Mouse (Mus musculus): ENCODE data around the gene Spock1. TPM values are rescaled to one million over a fixed set of nuclear protein-coding genes. Genes with fewer than 3 reads are reported as not detected.
"Not testable (repeated sequence)": the region's sequence is repeated elsewhere in the genome, so short reads cannot be mapped to it uniquely, and the experiment has no call there.

Spock1 gene
- polyA plus RNA-seq, 1 experiment from 2014 or later, result 42.9 TPM

DNA sequence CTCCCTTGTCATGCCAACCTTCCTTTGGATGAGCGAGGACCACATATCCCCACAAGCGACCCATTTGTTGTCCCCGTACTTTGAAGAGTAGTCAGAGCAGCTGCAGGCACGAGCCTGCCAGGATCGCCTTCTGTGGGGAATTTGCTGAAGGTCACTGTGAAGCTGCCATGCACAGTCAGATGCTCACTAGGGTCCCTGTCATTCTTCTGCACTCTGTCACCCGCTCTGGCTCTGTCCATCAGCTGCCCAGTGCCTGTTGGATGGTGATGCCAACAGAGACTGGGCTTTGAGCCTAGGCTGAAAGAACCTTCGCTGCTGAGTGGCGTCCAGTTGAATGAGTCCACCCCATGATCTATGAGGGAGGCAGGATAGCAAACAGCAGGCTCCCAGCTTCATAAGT, 419.2 kb downstream of the Spock1 start:
- Histone ChIP-seq H3K36me3 (no peaks in the 10 kb centered on the region), H3K4me3 (no peak overlapping the region), H3K4me1 (no peaks in the 10 kb centered on the region), H3K4me2 (replicated peaks) (no peak overlapping the region), H3K9ac (no peak overlapping the region), H3K9me3 (no peaks in the 10 kb centered on the region), H3K27ac (no peak overlapping the region), H3K27me3 (replicated peaks) (no peaks in the 10 kb centered on the region)
- ATAC-seq (ENCODE audit: low FRiP score, low read depth), result no peak
- WGBS, result 86% methylated on average over 8 of the region's 8 CpGs

DNA sequence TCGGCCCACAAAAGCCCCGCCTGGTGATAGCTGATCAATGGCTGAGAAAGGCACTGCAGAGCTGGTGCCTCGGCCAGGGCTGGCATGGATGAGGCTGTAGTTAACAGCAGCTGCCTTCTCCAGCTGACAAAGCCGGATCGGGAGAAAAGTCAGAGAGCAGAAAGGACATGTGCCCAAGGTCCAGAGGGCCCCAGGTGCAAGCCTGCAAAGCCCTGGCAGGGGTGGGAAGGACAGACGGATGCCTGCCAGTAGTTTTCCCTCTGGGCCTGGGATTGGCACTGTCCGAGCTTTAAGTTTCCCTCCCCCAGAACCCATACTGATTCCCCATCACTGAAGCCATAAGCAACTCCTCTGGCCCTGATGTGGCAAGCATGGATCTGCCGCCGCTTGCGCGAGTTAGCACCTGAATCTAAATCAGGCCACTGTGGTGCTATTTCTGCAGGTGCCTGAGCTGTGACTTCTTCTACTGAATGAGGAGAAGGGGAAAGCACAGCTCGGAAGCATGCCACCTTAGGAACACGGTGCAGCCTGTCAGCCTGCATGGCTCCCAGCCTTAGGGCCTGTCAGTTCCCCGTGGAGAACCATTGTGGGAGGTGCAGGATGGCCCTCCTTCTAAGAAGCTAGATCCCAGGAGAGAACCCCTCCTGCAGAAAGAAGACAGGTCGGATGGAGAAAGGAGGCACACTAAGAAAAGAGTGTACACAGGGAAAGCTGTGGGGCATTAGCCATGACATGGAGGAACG, 423.5 kb downstream of the Spock1 start:
- WGBS, result 86% methylated on average over 16 of the region's 16 CpGs
- Histone ChIP-seq H3K36me3 (no peaks in the 10 kb centered on the region), H3K27ac (no peak overlapping the region), H3K27me3 (replicated peaks) (no peaks in the 10 kb centered on the region), H3K4me1 (no peaks in the 10 kb centered on the region), H3K9me3 (no peaks in the 10 kb centered on the region), H3K4me3 (no peak overlapping the region), H3K9ac (no peak overlapping the region), H3K4me2 (replicated peaks) (no peak overlapping the region)
- ATAC-seq (ENCODE audit: low FRiP score, low read depth), result no peak

- 31% methylated on average over 6 of the region's 6 CpGs for WGBS
- Histone ChIP-seq H3K4me3 (no peak overlapping the region), H3K36me3 (no peaks in the 10 kb centered on the region), H3K27me3 (replicated peaks) (no peaks in the 10 kb centered on the region), H3K9me3 (no peaks in the 10 kb centered on the region), H3K4me2 (replicated peaks) (no peak overlapping the region), H3K4me1 (0 out of 2 replicates have a peak, but pooled peaks cover 3% of the 10 kb centered on the region), H3K27ac (no peak overlapping the region), H3K9ac (no peak overlapping the region)
- ATAC-seq (ENCODE audit: low FRiP score, low read depth), result no peak
Measured at GRCm38 (mm10) chr13:57476700-57477099, 431.4 kb downstream of the Spock1 start.

- Histone ChIP-seq H3K9me3 (no peaks in the 10 kb centered on the region), H3K4me3 (no peak overlapping the region), H3K36me3 (no peaks in the 10 kb centered on the region), H3K4me2 (replicated peaks) (no peak overlapping the region), H3K9ac (no peak overlapping the region), H3K27me3 (replicated peaks) (no peaks in the 10 kb centered on the region), H3K4me1 (0 out of 2 replicates have a peak, but pooled peaks cover 3% of the 10 kb centered on the region), H3K27ac (no peak overlapping the region)
- no peak for ATAC-seq (ENCODE audit: low FRiP score, low read depth)
- 52% methylated on average over 2 of the region's 2 CpGs for WGBS
Measured at GRCm38 (mm10) chr13:57474068-57474467, 434.1 kb downstream of the Spock1 start.

DNA sequence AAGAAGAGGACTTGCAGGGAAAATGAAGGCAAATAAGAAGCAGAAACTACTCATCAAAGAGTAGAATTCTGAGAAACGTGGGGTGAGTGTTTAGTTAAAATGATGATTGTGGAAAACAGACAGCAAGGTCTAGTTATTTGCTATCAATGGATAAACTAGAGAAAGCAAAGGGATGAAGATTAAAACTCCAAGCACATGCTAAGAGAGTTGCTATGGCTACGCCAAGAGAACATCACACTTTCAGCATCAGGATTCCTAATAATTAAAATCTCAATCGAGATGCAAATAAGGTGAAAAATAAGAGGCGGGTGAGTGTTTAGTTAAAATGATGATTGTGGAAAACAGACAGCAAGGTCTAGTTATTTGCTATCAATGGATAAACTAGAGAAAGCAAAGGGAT, 437.2 kb downstream of the Spock1 start:
- not testable (repeated sequence) for H3K4me1 ChIP-seq; H3K4me3 ChIP-seq; ATAC-seq (ENCODE audit: low FRiP score, low read depth); H3K27me3 ChIP-seq (replicated peaks); H3K9me3 ChIP-seq; H3K27ac ChIP-seq; H3K4me2 ChIP-seq (replicated peaks); H3K36me3 ChIP-seq; H3K9ac ChIP-seq
- 85% methylated on average over 4 of the region's 4 CpGs for WGBS

DNA sequence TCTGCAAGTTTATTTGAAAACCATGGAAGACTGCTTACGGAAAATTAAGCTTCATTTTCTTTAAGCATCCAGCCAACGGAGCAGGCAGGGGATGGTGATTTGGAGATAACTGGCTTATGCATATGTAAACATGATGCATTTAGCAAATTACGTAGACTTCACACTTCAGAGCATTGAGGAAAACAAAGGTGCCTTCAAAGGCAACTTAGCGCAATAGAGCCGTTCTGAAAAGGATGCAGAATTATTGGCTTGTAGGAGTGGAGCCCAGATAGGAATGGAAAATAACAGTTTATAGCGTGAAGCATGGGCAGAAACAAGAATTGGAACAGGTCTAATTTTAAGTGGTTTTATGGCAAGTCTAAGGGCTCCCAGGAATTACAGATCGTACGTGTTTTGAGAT, 448.2 kb downstream of the Spock1 start:
- H3K27ac ChIP-seq, result no peak overlapping the region
- H3K4me3 ChIP-seq, result no peak overlapping the region
- no peaks in the 10 kb centered on the region for H3K9me3 ChIP-seq
- WGBS, result 77% methylated on average over 8 of the region's 8 CpGs
- no peaks in the 10 kb centered on the region for H3K4me1 ChIP-seq
- no peak overlapping the region for H3K9ac ChIP-seq
- H3K36me3 ChIP-seq, result no peaks in the 10 kb centered on the region
- no peak for ATAC-seq (ENCODE audit: low FRiP score, low read depth)
- no peaks in the 10 kb centered on the region for H3K27me3 ChIP-seq (replicated peaks)
- no peak overlapping the region for H3K4me2 ChIP-seq (replicated peaks)

- Histone ChIP-seq H3K27ac (no peak overlapping the region), H3K27me3 (replicated peaks) (no peaks in the 10 kb centered on the region), H3K4me3 (no peak overlapping the region), H3K4me1 (peaks cover 18% of the 10 kb centered on the region), H3K9me3 (no peaks in the 10 kb centered on the region), H3K36me3 (no peaks in the 10 kb centered on the region), H3K4me2 (replicated peaks) (no peak overlapping the region), H3K9ac (no peak overlapping the region)
- WGBS, result 41% methylated on average over 11 of the region's 11 CpGs
- no peak for ATAC-seq (ENCODE audit: low FRiP score, low read depth)
Measured at GRCm38 (mm10) chr13:57450189-57450821, 457.8 kb downstream of the Spock1 start.

GRCm38 (mm10) chr13:57448906-57449305, 459.2 kb downstream of the Spock1 start:
- Histone ChIP-seq H3K9me3 (no peaks in the 10 kb centered on the region), H3K4me1 (peaks cover 18% of the 10 kb centered on the region), H3K9ac (no peak overlapping the region), H3K27me3 (replicated peaks) (no peaks in the 10 kb centered on the region), H3K27ac (no peak overlapping the region), H3K36me3 (no peaks in the 10 kb centered on the region), H3K4me2 (replicated peaks) (no peak overlapping the region), H3K4me3 (no peak overlapping the region)
- ATAC-seq (ENCODE audit: low FRiP score, low read depth), result no peak
- 80% methylated on average over 7 of the region's 7 CpGs for WGBS

GRCm38 (mm10) chr13:57444977-57445376, 463.2 kb downstream of the Spock1 start:
- Histone ChIP-seq H3K9me3 (no peaks in the 10 kb centered on the region), H3K4me2 (replicated peaks) (no peak overlapping the region), H3K4me1 (peaks cover 10% of the 10 kb centered on the region), H3K36me3 (no peaks in the 10 kb centered on the region), H3K27ac (no peak overlapping the region), H3K27me3 (replicated peaks) (no peaks in the 10 kb centered on the region), H3K4me3 (no peak overlapping the region), H3K9ac (no peak overlapping the region)
- ATAC-seq (ENCODE audit: low FRiP score, low read depth), result no peak
- WGBS, result 82% methylated on average over 3 of the region's 3 CpGs

DNA sequence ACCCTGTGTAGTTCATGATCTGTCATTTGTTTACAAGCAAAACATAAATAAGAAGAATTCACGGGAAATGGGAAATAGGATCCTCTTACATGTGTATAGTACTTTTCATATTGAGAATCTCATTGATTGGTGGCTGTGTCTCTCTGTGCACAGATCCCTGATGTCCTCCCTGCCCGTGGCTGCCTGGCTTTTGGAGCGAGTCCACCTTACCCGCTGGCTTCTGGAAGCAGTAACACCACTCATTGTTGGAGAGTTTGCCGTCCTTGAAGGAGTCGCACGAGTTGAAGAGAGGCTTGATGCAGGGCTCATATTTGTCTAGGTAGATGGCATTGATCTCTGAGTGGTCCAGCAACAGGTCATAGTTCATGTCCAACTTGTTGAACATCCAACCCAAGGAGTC, 468.0 kb downstream of the Spock1 start:
- Histone ChIP-seq H3K9ac (no peak overlapping the region), H3K4me1 (no peaks in the 10 kb centered on the region), H3K4me3 (no peak overlapping the region), H3K4me2 (replicated peaks) (no peak overlapping the region), H3K27ac (no peak overlapping the region), H3K36me3 (no peaks in the 10 kb centered on the region), H3K27me3 (replicated peaks) (no peaks in the 10 kb centered on the region), H3K9me3 (no peaks in the 10 kb centered on the region)
- no peak for ATAC-seq (ENCODE audit: low FRiP score, low read depth)
- 90% methylated on average over 7 of the region's 7 CpGs for WGBS

DNA sequence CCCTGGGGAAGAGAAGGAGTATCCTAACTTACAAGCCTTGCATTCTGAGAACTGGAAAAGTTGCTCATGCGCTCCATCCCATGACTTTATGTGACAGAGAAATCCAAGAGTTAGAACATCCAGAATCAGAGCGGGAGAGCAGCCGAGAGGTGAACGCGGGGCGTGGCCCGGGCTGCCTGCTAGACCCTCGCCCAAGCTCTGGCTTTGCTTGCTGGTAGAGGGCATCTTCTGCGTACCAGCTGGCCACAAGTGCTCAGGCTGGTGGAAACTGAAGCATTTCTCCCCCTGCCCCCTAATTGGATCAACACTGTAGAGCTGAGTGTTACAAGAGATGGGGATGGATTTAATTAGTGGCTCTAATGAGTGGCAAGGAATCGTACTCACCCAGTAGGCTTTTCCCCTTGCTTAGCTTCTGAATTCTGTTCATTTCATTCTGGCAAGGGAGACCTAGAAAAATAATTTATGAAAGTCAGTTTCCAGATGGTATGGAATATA, 472.4 kb downstream of the Spock1 start:
- Histone ChIP-seq H3K27ac (no peak overlapping the region), H3K4me1 (no peaks in the 10 kb centered on the region), H3K9ac (no peak overlapping the region), H3K36me3 (no peaks in the 10 kb centered on the region), H3K9me3 (peaks cover 5% of the 10 kb centered on the region), H3K27me3 (replicated peaks) (no peaks in the 10 kb centered on the region), H3K4me2 (replicated peaks) (no peak overlapping the region), H3K4me3 (no peak overlapping the region)
- no peak for ATAC-seq (ENCODE audit: low FRiP score, low read depth)
- 96% methylated on average over 10 of the region's 10 CpGs for WGBS

GRCm38 (mm10) chr13:57433848-57434247, 474.3 kb downstream of the Spock1 start:
- 93% methylated on average over 4 of the region's 4 CpGs for WGBS
- H3K9ac ChIP-seq, result no peak overlapping the region
- H3K27me3 ChIP-seq (replicated peaks), result no peaks in the 10 kb centered on the region
- peaks cover 5% of the 10 kb centered on the region for H3K9me3 ChIP-seq
- no peak overlapping the region for H3K27ac ChIP-seq
- H3K36me3 ChIP-seq, result no peaks in the 10 kb centered on the region
- H3K4me1 ChIP-seq, result no peaks in the 10 kb centered on the region
- no peak for ATAC-seq (ENCODE audit: low FRiP score, low read depth)
- H3K4me3 ChIP-seq, result no peak overlapping the region
- H3K4me2 ChIP-seq (replicated peaks), result no peak overlapping the region

GRCm38 (mm10) chr13:57431815-57432214, 476.3 kb downstream of the Spock1 start:
- H3K36me3 ChIP-seq, result no peaks in the 10 kb centered on the region
- no peak overlapping the region for H3K4me2 ChIP-seq (replicated peaks)
- no peak overlapping the region for H3K9ac ChIP-seq
- ATAC-seq (ENCODE audit: low FRiP score, low read depth), result no peak
- peaks cover 5% of the 10 kb centered on the region for H3K9me3 ChIP-seq
- H3K4me3 ChIP-seq, result no peak overlapping the region
- 85% methylated on average over 4 of the region's 4 CpGs for WGBS
- H3K4me1 ChIP-seq, result no peaks in the 10 kb centered on the region
- H3K27ac ChIP-seq, result no peak overlapping the region
- H3K27me3 ChIP-seq (replicated peaks), result no peaks in the 10 kb centered on the region
